Mouse (Mus musculus): ENCODE data around the gene Gm9803. TPM values are rescaled to one million over a fixed set of nuclear protein-coding genes. Genes with fewer than 3 reads are reported as not detected.

Gene Gm9803
- total RNA-seq, 1 experiment from 2014 or later: 8.4 TPM

GRCm38 (mm10) chr10:43559313-43559712 is 35.4 kb downstream of the Gm9803 start:
- no peak for ATAC-seq (replicated peaks; ENCODE audit: insufficient number of reproducible peaks, low FRiP score, low TSS enrichment, poor library complexity, severe bottlenecking)

DNA sequence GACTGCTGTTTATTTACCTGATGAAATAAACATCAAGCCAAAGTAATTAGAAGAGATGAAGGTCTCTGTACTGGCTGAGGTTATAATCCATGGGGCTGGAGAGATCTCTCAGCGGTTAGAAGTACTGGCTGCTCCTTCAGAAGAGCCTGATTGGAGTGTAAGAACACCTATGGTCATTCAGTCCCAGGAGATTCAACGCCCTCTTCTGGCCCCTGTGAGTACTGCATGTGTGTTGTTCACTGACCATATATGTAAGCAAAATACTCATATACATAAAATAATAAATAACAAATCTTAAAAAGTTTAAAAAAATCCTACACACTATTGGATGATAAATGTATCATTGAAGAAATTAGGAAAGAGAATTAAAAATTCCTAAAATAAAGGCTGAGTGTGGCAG is 36.9 kb downstream of the Gm9803 start:
- ATAC-seq (replicated peaks; ENCODE audit: insufficient number of reproducible peaks, low FRiP score, low TSS enrichment, poor library complexity, severe bottlenecking): no peak

- ATAC-seq (replicated peaks; ENCODE audit: insufficient number of reproducible peaks, low FRiP score, low TSS enrichment, poor library complexity, severe bottlenecking): no peak
Measured at GRCm38 (mm10) chr10:43561311-43561710, 37.4 kb downstream of the Gm9803 start.

Other genes with a start within 250 kb of the Gm9803 start
- gene Bend3, start 45.3 kb upstream of the Gm9803 start, total RNA-seq (2017): 1.4 to 6.0 TPM (median 1.5 TPM) in 3 replicates
- 40.7 to 52.8 TPM (median 51.9 TPM) in 3 replicates for gene 1700021F05Rik, start 16.9 kb downstream of the Gm9803 start, total RNA-seq (2017)
- gene Cd24a, start 54.2 kb downstream of the Gm9803 start, total RNA-seq (2017): 46.3 to 319 TPM (median 299 TPM) in 3 replicates

All from monocyte, adult 5-6 weeks (primary cell).